Mouse (Mus musculus) ZHBTc4 (cell line): Measurements from ENCODE around the gene Ldlrad3.
A peak's percentile ranks its signal among the peaks of the same experiment; 100 is the strongest.

Experiments
- DNase-seq: peaks from one replicate; pipeline ENCODE4 v3.0.0-alpha.2; 2011; ENCODE audit warnings: low read depth, low spot score

Ldlrad3 gene

DNA sequence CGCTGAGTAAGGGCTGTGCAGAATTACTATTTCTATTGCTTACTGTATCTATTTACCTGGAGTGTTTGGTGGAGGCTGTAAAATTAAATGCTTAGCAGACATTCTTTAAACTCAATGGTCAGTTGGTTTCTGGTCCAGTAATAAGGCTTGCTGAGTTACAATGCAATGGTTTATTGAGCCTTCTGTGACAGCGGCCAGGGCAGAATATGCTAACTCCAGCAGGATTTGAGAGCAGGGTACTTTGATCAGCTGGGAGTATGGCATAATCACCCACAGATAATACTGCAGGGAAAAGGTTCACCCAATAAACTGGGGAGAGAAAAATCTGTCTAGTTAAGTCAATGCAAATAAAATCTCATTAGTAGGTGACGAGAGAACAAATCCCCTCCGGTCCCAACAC is 220.2 kb downstream of the Ldlrad3 start:
- DNase-seq, result no peak

DNA sequence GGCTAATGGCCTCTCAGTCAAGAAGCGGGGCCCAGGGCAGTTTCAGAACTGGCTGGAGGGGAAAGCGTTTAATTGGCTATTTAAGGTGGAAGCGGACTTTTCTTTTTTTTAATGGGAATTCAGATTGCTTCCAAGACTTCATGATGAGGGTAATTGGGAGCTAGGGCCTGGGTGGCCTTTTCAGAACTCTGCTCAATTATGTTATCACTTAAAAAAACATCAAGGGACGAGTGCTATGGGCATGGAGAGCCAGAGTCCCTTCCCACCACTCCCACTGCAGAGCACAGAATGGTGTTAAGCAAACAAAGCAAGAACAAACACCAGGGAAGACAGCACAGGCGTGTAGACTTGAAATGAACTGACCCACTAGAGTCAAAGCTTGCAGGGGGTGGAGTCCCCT is 220.7 kb downstream of the Ldlrad3 start:
- no peak for DNase-seq

GRCm38 (mm10) chr2:101963367-101963766 is 222.8 kb downstream of the Ldlrad3 start:
- no peak for DNase-seq

- DNase-seq, result no peak
Observed at GRCm38 (mm10) chr2:101962349-101962748, 223.8 kb downstream of the Ldlrad3 start.

GRCm38 (mm10) chr2:101961391-101961790 is 224.8 kb downstream of the Ldlrad3 start:
- peak; percentile 96 for DNase-seq

DNA sequence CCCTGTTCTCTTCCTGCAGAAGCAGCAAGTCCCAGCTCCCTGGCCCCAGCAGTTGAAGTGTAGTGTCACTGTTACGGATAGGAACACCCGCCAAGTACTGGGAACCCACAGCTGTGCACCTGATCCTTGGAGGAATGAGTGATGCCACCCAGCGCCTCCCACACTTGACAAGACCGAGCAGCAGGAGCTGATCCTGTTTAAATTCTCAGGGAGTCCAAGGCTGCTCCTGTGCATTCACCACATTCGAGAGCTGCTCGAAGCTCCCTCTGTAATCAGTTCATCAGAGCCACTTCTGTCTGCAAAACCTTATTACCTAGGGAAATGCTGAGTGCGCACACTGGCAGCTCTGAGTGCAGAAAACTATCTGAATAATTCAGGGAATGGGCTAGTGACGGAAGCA is 225.5 kb downstream of the Ldlrad3 start:
- peak; percentile 41 for DNase-seq

DNA sequence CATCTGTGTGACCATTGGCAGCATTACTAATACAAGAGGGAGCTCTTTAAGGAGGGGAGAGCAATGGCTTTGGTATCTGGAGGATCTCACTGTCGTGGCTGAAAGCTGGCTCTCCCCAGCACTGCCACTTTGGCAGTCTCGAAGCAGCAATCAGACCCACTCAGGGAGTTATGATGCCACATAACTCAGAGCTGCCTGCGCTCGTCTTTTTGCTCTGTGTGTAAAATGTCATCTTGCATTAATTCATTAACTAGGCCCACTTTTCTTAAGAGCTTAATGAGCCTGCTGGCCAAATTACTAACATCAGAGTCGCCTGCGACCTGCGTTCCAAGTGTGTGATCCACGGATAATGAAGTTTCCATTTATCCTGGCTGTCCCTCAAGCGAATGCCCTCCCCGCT is 230.1 kb downstream of the Ldlrad3 start:
- no peak for DNase-seq

- DNase-seq, result no peak
Observed at GRCm38 (mm10) chr2:101952951-101953361, 233.2 kb downstream of the Ldlrad3 start.

DNA sequence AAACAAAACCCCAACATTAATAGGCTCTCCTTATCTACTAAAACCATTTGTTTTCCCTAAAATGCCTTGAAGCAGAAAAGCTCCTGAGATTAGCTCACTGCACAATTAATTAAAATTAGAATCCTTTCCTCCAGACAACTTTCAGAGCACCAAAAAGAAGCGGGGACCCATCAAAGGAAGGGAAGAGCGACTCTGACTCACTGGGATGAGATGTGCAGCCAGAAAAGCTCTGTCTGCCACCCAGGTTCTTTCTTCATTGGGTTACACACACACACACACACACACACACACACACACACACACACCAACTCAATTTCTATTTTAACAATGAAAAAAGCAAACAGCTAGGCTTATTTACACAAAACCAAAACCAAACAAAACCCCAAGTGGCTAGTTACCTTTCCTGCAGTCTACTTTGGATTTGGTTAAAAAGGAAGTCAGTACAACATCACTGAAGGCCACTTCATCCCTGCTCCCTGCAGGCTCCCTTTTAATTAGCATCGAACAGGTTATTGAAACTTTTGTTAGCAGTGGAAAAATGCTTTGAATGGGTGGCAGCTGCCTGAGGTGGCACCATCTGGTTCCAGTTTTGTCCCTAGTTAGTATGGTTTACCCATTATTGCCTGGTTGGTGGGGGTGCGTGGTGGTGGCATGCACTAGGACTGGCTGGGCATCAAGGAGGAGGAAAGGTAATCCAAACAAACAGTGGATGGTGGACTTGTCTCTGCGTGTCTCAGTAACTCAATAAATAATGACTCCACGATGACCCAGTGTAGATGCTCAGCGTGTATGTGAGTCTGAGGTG is 235.3 kb downstream of the Ldlrad3 start:
- DNase-seq, result no peak

DNA sequence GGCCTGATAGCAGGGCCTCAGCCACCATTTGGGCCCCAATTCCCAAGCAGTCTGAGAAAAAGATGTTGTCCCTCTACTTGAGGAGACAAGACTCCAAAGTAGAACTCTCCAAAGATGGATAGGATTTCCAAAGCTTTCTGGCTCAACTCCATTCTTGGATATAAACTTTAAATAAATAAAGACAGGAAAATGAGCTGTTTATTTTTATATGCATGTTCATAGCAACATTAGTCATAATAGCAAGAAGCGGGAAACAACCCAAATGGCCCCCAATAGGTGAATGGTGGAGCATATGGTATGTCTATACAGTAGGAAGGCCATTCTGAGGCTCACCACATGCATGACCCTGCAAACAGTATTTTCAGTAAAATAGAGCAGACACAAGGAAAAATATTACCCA is 251.2 kb downstream of the Ldlrad3 start:
- no peak for DNase-seq

GRCm38 (mm10) chr2:101933301-101933700 is 252.9 kb downstream of the Ldlrad3 start:
- no peak for DNase-seq

DNA sequence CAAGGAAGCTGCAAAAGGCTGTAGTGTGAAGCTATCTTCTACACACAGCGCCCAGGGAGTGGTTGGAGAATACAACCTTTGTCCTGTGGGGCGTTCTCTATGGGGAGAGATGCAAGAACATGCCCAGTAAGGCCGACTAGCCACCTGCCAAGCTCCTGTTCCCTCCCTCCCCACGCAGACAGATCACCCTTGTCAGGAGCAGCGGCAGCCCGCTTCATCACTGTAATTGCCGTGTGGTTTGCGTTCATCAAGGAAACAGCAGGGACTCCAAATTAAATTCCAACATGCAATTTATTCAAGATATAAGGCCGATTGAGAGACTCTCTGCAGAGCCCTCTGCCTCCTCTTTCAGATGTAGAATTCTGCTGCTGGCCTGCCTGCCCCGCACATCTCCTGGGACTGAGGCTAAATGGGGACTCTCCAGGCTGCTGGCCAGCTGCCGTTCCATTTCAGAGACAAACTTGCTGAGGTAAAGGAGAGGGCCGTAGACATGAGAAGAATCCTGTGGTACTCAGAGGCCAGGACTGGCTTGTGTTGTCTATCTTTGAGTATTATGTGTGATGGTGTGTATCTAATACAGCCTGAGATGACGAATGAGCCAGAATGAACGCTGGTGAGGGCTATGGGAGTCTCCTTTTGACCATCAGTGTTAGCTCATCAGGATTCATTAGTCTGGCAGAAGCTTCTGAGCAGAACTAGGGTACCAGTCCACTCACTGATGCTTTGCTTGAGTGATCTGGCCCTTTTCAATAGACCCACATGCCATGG is 253.8 kb downstream of the Ldlrad3 start:
- no peak for DNase-seq

GRCm38 (mm10) chr2:101925591-101926188 is 260.5 kb downstream of the Ldlrad3 start:
- no peak for DNase-seq

GRCm38 (mm10) chr2:101925183-101925582 is 261.0 kb downstream of the Ldlrad3 start:
- DNase-seq, result no peak

DNA sequence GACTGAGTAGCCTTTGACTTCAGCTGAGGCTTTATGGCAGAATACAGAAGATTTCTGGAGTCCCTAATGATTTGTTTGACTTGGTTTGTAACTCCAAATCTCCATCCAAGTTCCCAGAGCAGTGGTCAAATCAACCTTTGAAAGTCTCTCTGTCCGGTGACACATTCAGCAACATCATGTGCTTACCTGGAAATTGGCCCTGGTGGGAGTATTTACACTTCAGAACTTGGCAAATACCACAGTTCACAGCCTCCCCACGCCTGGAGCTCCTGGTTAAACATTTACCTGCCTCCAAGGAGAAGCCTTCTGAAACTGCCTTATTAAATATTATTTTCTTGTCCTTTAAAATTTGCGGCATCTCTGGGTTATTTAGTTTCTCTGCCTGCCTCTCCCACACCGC is 263.0 kb downstream of the Ldlrad3 start:
- DNase-seq, result no peak

DNA sequence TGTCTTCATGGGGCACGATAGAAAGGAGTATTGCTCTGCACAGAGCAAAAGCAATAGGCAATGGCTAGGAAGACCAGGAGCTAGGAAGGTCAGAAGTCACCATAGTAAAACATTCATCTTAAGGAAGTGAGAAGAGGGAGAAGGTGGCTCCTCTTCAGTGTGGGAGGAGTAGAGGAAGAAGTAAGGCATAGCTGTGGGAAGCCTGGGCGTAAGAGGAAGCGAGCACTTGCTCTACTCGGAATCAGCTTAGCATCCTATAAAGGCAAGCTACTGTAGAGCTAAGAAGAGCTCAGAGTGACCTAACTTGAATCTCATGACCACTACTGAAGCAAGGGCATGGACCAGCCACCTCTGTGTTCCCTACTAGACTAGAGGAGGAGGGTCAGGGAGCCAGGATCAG is 263.9 kb downstream of the Ldlrad3 start:
- no peak for DNase-seq

GRCm38 (mm10) chr2:101920136-101920554 is 266.0 kb downstream of the Ldlrad3 start:
- DNase-seq, result no peak

- no peak for DNase-seq
Observed at GRCm38 (mm10) chr2:101918518-101918917, 267.7 kb downstream of the Ldlrad3 start.

- DNase-seq, result no peak
Observed at GRCm38 (mm10) chr2:101909326-101910080, 276.7 kb downstream of the Ldlrad3 start.

GRCm38 (mm10) chr2:101908773-101909172 is 277.4 kb downstream of the Ldlrad3 start:
- DNase-seq, result no peak

GRCm38 (mm10) chr2:101907386-101908022 is 278.7 kb downstream of the Ldlrad3 start:
- no peak for DNase-seq
